Mouse (Mus musculus) spleen, adult 2 months (tissue): Measurements from ENCODE around the gene Fem1a. TPM values are rescaled to one million over a fixed set of nuclear protein-coding genes. Genes with fewer than 3 reads are reported as not detected.

Source experiments
- DNase-seq, 2 experiments: peaks; one replicate each; pipeline versions ENCODE4 v3.0.0 to v3.0.0-alpha.2; 2012 to 2021; ENCODE audit warnings: low spot score in 2 of 2, low read depth in 1 of 2
- H3K27ac ChIP-seq: fragments of 200-500 bp; 2 replicates; pipeline ENCODE4 v1.5.1; 2012; ENCODE audit warnings: low read length, inconsistent platforms; ENCODE audit not compliant: insufficient read depth
- H3K27me3 ChIP-seq: fragments of 200-500 bp; 2 replicates; pipeline ENCODE4 v1.6.1; 2012; ENCODE audit warnings: mild to moderate bottlenecking, moderate library complexity, low read length, inconsistent platforms; ENCODE audit not compliant: control insufficient read depth, insufficient read depth
- H3K36me3 ChIP-seq: fragments of 200-500 bp; 2 replicates; pipeline ENCODE4 v1.6.1; 2012; ENCODE audit warnings: mild to moderate bottlenecking, low read length, inconsistent platforms; ENCODE audit not compliant: control insufficient read depth, insufficient read depth
- H3K4me1 ChIP-seq: fragments of 200-500 bp; 2 replicates; pipeline ENCODE4 v1.6.1; 2011; ENCODE audit warnings: inconsistent platforms; ENCODE audit not compliant: control insufficient read depth, insufficient read depth, insufficient read length
- H3K4me3 ChIP-seq: fragments of 200-500 bp; 2 replicates; pipeline ENCODE4 v1.5.1; 2011; ENCODE audit warnings: mild to moderate bottlenecking, inconsistent platforms; ENCODE audit not compliant: insufficient read depth, insufficient read length; ENCODE audit errors: extremely low read depth
- CTCF ChIP-seq: fragments of 200-500 bp; IDR thresholded peaks from 2 replicates; pipeline ENCODE4 v1.5.1; 2011; ENCODE audit warnings: mild to moderate bottlenecking, inconsistent platforms; ENCODE audit not compliant: insufficient read depth, insufficient read length, insufficient replicate concordance; ENCODE audit errors: extremely low read depth
- POLR2A ChIP-seq: fragments of 200-500 bp; IDR thresholded peaks from 2 replicates; pipeline ENCODE4 v1.6.1; 2011; ENCODE audit warnings: low read depth, low read length, inconsistent platforms
- WGBS: fragments of 180-500 bp; shearing (Covaris S2); methylation state at CpG from one replicate; pipeline ENCODE4 v1.1.7; 2018; 5-methylcytosine and 5-hydroxymethylcytosine counted together
- polyA plus RNA-seq: library from polyadenylated mRNA; depleted of rRNA; stranded (reverse); fragments of >200 nt; gene quantifications from 2 replicates; pipeline ENCODE4 v1.2.3, GENCODE M21; 2012

Fem1a gene
- polyA plus RNA-seq, 1 experiment: 21.1 TPM

DNA sequence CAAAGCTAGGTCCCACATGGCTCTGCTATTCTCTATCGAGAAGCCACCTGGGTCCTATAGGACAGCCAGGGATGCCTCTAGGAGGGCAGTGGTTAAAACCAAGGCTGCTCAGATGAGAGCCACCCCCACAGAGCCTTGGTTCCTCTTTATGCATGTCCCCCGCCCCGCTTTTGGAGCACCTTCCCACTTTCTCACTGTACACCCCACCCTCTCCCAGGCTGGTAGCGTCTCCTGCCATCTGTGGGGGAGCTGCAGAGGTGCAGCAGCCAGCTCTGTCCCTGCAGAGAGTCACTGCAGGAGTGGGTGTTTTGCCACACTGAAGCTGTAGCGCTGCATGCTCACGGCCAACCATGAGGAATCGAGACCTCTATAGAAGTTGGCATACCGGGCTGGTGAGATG is 26.7 kb downstream of the Fem1a start:
- Histone ChIP-seq H3K36me3 (peaks cover 12% of the 10 kb centered on the region), H3K4me1 (no peaks in the 10 kb centered on the region), H3K27me3 (no peaks in the 10 kb centered on the region), H3K4me3 (no peak overlapping the region), H3K27ac (no peak overlapping the region)
- 68% methylated on average over 8 of the region's 8 CpGs for WGBS
- TF ChIP-seq POLR2A (no peak), CTCF (no peak)
- no peak for DNase-seq

DNA sequence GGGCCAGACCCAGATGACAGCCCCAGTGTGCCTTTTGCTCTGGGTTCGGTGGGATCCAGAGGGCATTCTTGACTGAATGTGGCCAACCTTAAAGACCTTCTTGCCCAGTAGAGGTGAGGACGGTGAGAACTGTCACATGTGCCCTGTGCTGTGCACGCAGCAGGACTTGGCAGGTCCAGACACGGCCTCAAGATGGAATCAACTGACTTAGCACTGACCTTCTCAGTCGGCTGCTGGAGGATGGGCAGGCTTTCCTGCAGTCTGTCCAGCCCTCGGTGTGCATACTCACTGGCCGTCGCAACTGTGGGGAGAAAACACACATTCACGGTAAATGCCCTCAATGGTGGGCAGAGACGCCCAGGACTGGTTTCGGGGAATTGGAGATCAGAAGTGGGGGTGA is 29.4 kb downstream of the Fem1a start:
- 96% methylated on average over 11 of the region's 11 CpGs for WGBS

DNA sequence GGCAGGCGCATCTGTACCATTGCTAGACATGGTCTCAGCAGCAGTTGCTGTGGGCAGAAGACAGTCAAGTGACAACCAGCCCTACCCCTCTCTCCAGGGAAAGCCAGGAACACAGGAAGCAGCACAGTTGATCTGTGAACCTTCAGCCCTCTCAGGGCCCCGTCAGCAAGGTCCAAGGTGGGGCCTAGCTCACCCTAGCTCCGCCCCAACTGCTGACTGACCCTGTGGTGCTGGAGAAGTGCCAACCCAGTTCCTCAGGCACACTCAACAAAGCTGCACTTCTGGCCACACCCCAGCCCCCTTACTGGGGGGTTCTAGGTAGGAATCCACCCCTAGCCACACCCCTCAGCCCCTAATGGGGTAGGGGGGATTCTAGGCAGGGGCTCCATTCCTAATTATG is 31.2 kb downstream of the Fem1a start:
- 86% methylated on average over 3 of the region's 3 CpGs for WGBS
- Histone ChIP-seq H3K36me3 (peaks cover 8% of the 10 kb centered on the region), H3K27ac (no peak overlapping the region), H3K4me1 (peaks cover 17% of the 10 kb centered on the region; the same call in 1 of the 2 replicates), H3K4me3 (no peak overlapping the region), H3K27me3 (no peaks in the 10 kb centered on the region)
- no peak for TF ChIP-seq CTCF
- TF ChIP-seq POLR2A: no peak
- no peak for DNase-seq

More for the DNA sequence above, 29.4 kb downstream of the Fem1a start:
- Histone ChIP-seq H3K27me3 (no peaks in the 10 kb centered on the region), H3K4me1 (peaks cover 6% of the 10 kb centered on the region; the same call in 1 of the 2 replicates), H3K36me3 (peaks cover 8% of the 10 kb centered on the region), H3K27ac (no peak overlapping the region), H3K4me3 (no peak overlapping the region)
- TF ChIP-seq CTCF (no peak), POLR2A (no peak)
- DNase-seq: no peak

DNA sequence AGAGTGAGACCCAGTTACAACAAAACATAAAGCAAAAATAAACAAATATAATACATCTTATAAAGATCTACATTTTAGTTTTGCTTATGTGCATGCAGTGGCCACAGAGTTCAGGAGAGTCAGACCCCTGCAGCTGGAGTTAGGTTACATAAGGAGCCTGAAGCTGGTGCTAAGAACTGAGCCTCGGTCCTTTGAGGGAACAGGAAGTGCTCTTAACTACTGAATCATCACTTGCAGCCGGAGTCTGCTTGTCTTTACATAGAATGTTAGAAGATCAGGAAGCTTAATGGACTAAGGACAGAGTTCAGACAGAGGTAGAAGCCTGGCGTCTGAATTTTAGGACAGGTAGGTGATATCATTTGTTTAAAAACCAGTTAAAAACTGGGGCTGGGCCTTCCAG is 32.3 kb downstream of the Fem1a start:
- no peak for DNase-seq
- H3K27ac ChIP-seq: peak overlapping the region; percentile 74; the same call in 1 of the 2 replicates
- no peaks in the 10 kb centered on the region for H3K27me3 ChIP-seq
- no peak for TF ChIP-seq POLR2A
- no peak for TF ChIP-seq CTCF
- WGBS: 35% methylated on average over 3 of the region's 3 CpGs
- H3K4me3 ChIP-seq: no peak overlapping the region
- H3K4me1 ChIP-seq: peaks cover 24% of the 10 kb centered on the region; the same call in 1 of the 2 replicates
- H3K36me3 ChIP-seq: peaks cover 8% of the 10 kb centered on the region

DNA sequence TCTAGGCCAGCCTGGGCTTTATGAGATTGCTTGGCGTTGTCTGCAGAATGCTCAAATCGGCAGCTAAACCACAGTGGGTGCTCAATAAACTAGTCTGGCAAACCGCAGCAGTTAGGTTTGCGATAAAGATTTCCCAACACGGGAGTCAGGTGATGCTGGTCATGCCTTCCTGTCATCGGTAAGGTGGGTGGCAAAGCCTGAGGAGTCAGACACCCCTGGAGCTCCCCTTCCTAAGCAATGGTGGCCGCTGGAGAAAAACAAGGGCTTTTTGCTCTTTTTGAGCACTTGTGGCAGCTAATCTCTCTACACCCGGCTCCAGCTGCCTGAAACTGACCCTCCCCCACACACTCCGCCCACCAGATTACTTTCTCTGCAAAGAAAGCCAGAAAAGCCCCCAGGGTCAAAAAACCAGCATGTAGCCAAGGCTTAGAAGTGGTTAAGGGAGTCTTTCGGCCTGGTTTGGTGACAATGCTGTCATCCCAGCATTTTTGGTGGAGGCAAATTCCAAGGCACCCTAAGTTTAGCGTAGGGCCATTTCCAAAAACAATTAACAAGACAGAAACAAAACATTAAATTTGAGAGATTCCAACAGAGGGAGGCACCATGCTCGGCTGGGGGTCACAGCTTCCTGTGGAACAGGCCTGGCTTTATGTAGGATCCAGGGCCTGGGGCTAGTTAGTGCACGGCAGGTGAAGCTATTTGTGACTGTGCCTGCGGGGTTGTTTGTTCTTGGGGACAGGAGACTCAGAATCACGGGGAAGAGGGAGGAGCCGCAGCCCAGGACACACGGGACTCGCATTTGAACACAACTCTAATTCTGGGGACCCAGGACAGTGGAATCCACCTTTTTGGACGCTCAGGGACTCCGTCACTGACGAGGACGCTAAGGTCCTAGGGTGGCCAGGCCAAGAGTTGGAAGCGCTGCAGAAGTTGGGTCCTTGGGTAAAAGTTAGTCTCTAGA is 33.0 kb downstream of the Fem1a start:
- Histone ChIP-seq H3K36me3 (peaks cover 6% of the 10 kb centered on the region), H3K4me1 (peaks cover 24% of the 10 kb centered on the region; the same call in 1 of the 2 replicates)

DNA sequence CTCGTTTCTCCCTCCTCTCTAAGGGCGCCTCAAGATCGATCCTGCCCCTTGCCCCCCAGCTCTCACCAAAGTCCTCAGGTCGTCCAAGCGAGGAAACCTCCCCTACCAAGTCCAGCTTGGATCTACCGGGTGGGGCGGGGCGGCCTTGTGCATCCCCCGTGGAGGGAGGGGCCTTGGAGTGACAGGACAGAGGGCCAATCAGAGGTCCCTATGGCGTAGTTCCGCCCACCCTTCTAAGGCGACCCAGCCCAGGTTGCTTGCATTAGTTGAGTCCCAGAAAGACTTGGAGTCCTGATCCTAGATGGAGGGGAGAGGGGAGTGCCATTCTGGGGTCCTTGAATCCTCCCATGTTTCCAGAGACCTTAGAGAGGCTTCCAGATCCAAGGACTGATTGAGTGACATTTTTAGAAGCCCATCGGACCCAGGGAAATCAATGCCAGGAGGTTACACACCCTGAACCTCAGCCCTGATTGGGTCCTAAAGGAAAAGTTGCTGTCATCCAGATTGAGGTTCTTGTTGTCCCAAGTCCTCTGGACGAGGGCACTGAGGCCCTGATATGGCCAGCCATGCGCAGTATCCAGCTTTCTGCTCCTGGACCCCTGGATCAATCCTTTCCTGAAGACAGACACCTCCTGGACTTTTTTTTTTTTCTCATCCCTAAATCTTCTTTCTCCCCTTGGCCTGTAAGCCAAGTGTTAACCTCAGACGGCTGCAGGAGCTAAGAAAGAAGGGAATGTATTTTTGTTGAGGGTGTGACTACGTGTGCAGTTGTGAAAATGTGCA is 34.0 kb downstream of the Fem1a start:
- peak; percentile 72 to 91 for DNase-seq
- H3K27ac ChIP-seq: peak overlapping the region; percentile 74
- peaks cover 24% of the 10 kb centered on the region; the same call in 1 of the 2 replicates for H3K4me1 ChIP-seq
- peaks cover 6% of the 10 kb centered on the region for H3K36me3 ChIP-seq
- WGBS: 7% methylated on average over 17 of the region's 17 CpGs
- H3K27me3 ChIP-seq: no peaks in the 10 kb centered on the region
- peak; percentile 26; the same call in 1 of the 2 replicates for TF ChIP-seq POLR2A
- no peak for TF ChIP-seq CTCF
- peak overlapping the region; percentile 57 for H3K4me3 ChIP-seq

More for the DNA sequence above, 33.0 kb downstream of the Fem1a start:
- no peaks in the 10 kb centered on the region for H3K27me3 ChIP-seq
- TF ChIP-seq POLR2A (no peak), CTCF (no peak)
- peak overlapping the region; percentile 74 for H3K27ac ChIP-seq
- 17% methylated on average over 23 of the region's 23 CpGs for WGBS
- H3K4me3 ChIP-seq: peak overlapping the region; percentile 57
- DNase-seq: no peak
